Mouse (Mus musculus) heart, adult 8-10 months (tissue): ENCODE measurements around the gene Fdxacb1. TPM values are rescaled to one million over a fixed set of nuclear protein-coding genes. Genes with fewer than 3 reads are reported as not detected.
A peak's percentile ranks its signal among the peaks of the same experiment; 100 is the strongest.

Experiments
- DNase-seq: peaks from one replicate; pipeline ENCODE4 v3.0.0; 2022; ENCODE audit warnings: low spot score
- total RNA-seq, 4 experiments: library from RNA; stranded (reverse); gene quantifications; 2 replicates each; pipeline ENCODE4 v1.2.4; 2022

The Fdxacb1 gene
- total RNA-seq, 4 experiments from 2014 or later: 4.9 to 6.9 (median 5.1) TPM

GRCm38 (mm10) chr9:50800985-50801384 lies 32.9 kb downstream of the Fdxacb1 start:
- peak; percentile 17 for DNase-seq

DNA sequence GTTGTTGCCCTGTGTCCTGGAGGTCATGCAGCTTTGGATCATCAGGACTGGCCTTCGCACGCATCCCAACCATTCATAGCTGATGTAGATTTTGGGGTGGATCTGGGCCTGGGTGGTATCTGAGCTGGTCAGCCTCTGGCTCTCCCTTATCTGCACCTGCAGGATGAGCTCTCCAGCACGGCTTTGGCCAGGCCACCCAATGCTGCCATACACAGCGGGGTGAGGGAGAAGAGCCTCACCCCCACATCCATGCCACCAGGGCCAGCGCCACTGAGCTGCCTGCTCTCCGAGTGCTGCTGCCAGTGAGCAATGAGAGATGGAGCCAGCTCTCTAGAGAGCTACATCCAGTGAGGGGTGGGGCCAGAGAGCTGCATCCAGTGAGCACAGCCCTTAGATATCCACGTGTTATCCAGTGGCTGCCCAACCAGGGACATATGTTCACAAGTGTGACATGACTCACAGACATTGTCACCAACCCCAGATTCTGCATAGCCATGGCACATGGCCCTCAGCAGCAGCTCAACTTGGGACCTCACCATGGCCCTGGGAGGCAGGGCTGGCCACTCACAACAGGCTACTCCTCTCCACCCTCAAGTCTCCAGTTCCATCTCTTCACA lies 35.1 kb downstream of the Fdxacb1 start:
- no peak for DNase-seq

GRCm38 (mm10) chr9:50808471-50808870 lies 40.4 kb downstream of the Fdxacb1 start:
- no peak for DNase-seq

GRCm38 (mm10) chr9:50809146-50809545 lies 41.1 kb downstream of the Fdxacb1 start:
- DNase-seq: no peak

DNA sequence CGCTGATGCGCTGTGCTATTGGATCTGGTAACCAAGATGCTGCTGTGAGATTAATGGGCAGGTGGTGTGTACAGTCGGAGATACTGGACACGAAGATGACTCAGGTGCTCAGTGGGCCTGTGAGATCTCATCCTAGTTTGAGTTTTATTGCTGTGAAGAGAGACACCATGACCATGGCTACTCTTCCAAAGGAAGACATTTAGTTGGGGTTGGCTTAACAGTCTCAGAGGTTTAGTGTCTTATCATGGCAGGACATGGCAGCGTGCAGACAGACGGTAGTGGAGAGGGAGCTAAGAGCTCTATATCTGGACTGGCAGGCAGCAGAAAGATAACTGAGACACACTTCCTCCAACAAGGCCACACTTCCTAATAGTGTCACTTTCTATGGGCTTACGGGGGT lies 43.2 kb downstream of the Fdxacb1 start:
- no peak for DNase-seq

- no peak for DNase-seq
These were observed 43.7 kb downstream of the Fdxacb1 start for GRCm38 (mm10) chr9:50811746-50812145.

DNA sequence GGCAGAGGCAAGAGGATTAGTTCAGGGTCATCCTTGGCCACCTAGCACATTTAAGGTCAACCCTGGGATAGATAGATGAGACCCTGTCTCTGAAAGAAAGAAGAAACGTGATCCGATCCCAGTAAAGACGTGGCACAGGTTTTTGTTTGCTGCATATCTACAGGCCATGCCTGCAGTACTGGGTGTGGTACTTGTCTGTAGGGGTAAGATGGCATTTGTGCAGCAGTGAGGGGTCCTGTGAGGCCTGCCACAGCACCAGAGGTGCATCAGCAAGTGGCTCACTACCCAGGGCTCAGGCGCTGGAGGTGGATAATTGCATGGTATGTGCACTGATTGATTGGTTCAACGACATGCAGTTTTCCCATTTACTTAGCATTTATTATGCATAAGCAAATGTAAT lies 45.8 kb downstream of the Fdxacb1 start:
- no peak for DNase-seq

GRCm38 (mm10) chr9:50815666-50816065 lies 47.6 kb downstream of the Fdxacb1 start:
- DNase-seq: no peak

GRCm38 (mm10) chr9:50816512-50816911 lies 48.5 kb downstream of the Fdxacb1 start:
- DNase-seq: no peak

DNA sequence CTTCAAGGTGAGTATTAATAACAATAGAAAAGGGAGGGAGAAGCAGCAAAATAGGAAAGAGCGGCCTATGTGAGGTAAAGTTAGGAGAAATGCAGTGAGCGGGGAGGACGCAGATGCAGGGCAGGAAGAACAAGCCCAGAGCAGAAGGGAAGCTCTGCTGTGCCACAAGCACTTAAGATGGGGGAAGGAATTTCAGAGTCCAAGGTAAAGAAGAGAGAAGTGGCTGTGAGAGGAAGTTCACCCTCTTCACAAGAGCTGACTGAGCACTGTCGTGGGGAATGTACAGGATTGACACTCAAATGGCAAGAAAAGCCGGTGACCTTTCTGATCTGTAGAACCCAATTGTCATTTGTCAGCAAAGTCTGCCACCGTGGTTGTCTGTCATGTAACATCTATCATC lies 50.0 kb downstream of the Fdxacb1 start:
- DNase-seq: no peak

DNA sequence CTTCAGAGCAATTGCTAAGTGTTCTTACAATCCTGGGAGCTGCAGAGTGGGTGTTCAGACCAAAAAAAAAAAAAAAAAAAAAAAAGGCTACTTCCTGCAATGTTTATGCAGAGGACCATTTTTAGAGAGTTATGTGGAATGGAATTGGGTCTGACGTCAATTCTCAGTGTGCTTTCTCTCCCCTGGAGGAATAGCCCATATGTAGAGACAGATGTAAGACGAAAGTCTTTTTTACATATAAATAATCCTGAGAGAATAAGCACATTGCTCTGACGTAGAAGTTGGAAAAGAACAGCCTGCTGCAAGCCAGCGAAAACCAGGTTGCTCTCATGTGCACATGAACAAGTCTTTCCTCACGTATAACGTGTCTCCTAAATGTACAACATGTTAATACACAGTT lies 51.7 kb downstream of the Fdxacb1 start:
- DNase-seq: no peak

- no peak for DNase-seq
These were observed 53.6 kb downstream of the Fdxacb1 start for GRCm38 (mm10) chr9:50821651-50822050.

- no peak for DNase-seq
These were observed 54.2 kb downstream of the Fdxacb1 start for GRCm38 (mm10) chr9:50822216-50822615.

Other genes starting within 250 kb of the Fdxacb1 start
- 10 to 100 TPM; 30.9 to 41.7 (median 36.7) TPM for gene Pts, start 239.5 kb upstream of the Fdxacb1 start, total RNA-seq
- 1 to 10 TPM in 3 of 4 experiments, under 1 TPM in 1; 0.54 to 2.0 (median 1.5) TPM for gene Il18, start 213.4 kb upstream of the Fdxacb1 start, total RNA-seq
- under 1 TPM; 0.24 to 0.50 (median 0.45) TPM for gene Bco2, start 213.1 kb upstream of the Fdxacb1 start, total RNA-seq
- not detected for gene Tex12, start 206.9 kb upstream of the Fdxacb1 start, total RNA-seq
- gene Sdhd, start 164.4 kb upstream of the Fdxacb1 start, total RNA-seq: 100 to 1,000 TPM; 662 to 705 (median 698) TPM
- gene Timm8b, start 164.3 kb upstream of the Fdxacb1 start, total RNA-seq: 100 to 1,000 TPM; 264 to 310 (median 279) TPM
- under 1 TPM; 0.38 to 0.63 (median 0.53) TPM for gene Pih1d2, start 150.9 kb upstream of the Fdxacb1 start, total RNA-seq
- 10 to 100 TPM; 10.7 to 13.4 (median 11.9) TPM for gene Nkapd1, start 150.8 kb upstream of the Fdxacb1 start, total RNA-seq
- gene Dlat, start 108.5 kb upstream of the Fdxacb1 start, total RNA-seq: 100 to 1,000 TPM; 333 to 412 (median 402) TPM
- 10 to 100 TPM in 1 of 4 experiments, 1 to 10 TPM in 3; 5.3 to 12.8 (median 6.1) TPM for gene Dixdc1, start 28.7 kb upstream of the Fdxacb1 start, total RNA-seq
- 1 to 10 TPM; 2.8 to 6.4 (median 4.9) TPM for gene 2310030G06Rik, start 21.7 kb upstream of the Fdxacb1 start, total RNA-seq
- gene Cryab, start 16.9 kb upstream of the Fdxacb1 start, total RNA-seq: 1,000 to 10,000 TPM; 3,411 to 4,078 (median 3,658) TPM
- 100 to 1,000 TPM; 150 to 156 (median 152) TPM for gene Hspb2, start 15.9 kb upstream of the Fdxacb1 start, total RNA-seq
- 10 to 100 TPM in 3 of 4 experiments, 1 to 10 TPM in 1; 8.2 to 12.5 (median 11.4) TPM for gene Alg9, start 6.8 kb downstream of the Fdxacb1 start, total RNA-seq
- 10 to 100 TPM; 12.0 to 15.6 (median 13.6) TPM for gene 1110032A03Rik, start 7.3 kb downstream of the Fdxacb1 start, total RNA-seq
- 10 to 100 TPM in 2 of 4 experiments, 1 to 10 TPM in 2; 6.5 to 11.8 (median 9.8) TPM for gene Ppp2r1b, start 77.1 kb downstream of the Fdxacb1 start, total RNA-seq
- 10 to 100 TPM; 22.2 to 28.0 (median 23.6) TPM for gene Sik2, start 240.8 kb downstream of the Fdxacb1 start, total RNA-seq